Mouse (Mus musculus): ENCODE data around the gene Cpn1.

Cpn1 gene

GRCm38 (mm10) chr19:43912775-43913486 lies 73.4 kb downstream of the Cpn1 start:
- DNase-seq (ENCODE audit: low read depth, low spot score): no peak

DNA sequence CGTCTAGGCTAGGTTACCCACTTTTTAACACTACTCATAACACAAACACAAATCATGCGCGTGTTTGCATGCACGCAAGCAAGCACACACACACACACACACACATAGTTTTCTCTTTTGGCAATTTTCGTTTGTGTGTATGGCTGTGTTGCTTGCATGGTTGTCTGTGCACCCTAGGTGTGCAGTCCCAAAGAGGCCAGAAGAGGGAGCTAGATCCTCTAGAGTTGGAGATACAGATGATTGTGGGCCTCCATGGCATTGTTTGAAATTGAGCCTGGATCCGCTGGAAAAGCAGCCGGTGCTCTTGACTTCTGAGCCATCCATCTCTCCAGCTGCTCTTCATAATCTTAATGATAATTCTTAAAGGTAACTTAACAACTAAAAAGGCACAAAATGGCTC lies 79.9 kb downstream of the Cpn1 start:
- DNase-seq (ENCODE audit: low read depth, low spot score): peak; percentile 45
